Mouse (Mus musculus) left cerebral cortex, postnatal 36 days (tissue): ENCODE data around the gene Cadps. TPM values are rescaled to one million over a fixed set of nuclear protein-coding genes. Genes with fewer than 3 reads are reported as not detected.

ENCODE experiments used
- DNase-seq, 2 experiments: peaks; one replicate each; pipeline ENCODE4 v3.0.0; 2021 to 2022; ENCODE audit warnings: low spot score in 2 of 2, mixed read lengths in 1 of 2
- intact Hi-C: fragments of 180-260 bp; cut with DNase I; formaldehyde crosslinking; loops from one replicate; pipeline ENCODE4 v1.15.1; 2025
- total RNA-seq, 2 experiments: library from RNA; stranded (reverse); gene quantifications; 2 replicates each; pipeline ENCODE4 v1.2.3; 2021

The Cadps gene
- total RNA-seq, 2 experiments from 2014 or later: 224 to 253 TPM

DNA sequence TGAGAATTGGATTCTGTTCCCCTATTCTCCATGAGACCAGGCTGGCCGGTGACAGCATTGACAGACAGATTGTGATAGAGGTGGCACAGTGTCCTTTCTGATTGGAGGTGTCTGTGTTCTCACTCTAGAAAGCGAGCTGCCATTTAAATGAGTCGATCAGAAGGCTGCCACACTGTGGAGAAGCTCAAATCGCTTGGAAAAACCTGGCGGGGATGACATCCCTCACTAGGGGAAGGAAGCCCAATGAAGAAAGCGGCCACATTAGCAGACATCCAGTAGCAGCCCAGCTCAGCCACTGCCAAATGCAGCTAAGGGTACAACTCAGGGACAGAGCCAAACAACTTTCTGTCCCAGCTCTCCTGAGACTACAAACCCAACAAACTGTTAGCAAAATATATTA, 397.6 kb downstream of the Cadps start:
- DNase-seq: no peak
- intact Hi-C loops: no loop called here

DNA sequence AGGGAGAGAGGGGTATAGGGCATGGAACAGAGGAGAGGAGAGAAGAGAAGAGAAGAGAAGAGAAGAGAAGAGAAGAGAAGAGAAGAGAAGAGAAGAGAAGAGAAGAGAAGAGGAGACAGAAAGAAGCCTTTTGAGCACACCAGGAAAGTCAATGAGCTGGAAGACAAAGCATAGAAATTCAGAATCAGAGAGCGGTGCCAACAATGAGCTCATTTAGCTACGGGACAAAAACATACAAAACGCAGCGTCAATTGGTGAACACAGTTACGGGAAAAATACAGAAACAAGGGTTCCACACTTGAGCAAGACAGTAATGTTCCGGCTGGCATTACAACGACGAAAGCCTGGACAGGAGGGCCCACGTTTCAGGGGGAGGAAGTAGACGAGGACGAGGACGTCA, 412.6 kb downstream of the Cadps start:
- intact Hi-C loops: no loop called here
- no peak for DNase-seq

DNA sequence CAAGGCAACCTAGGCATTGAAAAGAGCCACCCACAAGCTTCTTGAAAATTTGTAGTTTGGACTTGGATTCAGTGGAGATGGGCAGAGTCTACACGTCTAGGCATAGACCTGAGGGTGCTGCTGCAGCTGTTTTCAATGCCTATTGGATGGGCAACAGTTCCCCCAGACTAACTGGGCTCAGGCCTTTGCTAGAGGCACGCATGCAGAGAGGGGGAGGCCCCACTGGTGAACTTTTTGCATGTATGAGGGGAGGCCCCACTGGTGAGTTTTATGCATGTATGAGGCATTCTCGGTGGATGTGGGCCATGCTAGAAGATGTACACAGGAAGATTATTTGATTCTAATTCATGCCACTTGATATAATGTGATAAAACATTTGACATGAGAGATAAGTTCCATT, 413.1 kb downstream of the Cadps start:
- DNase-seq: no peak
- intact Hi-C loops: no loop called here

DNA sequence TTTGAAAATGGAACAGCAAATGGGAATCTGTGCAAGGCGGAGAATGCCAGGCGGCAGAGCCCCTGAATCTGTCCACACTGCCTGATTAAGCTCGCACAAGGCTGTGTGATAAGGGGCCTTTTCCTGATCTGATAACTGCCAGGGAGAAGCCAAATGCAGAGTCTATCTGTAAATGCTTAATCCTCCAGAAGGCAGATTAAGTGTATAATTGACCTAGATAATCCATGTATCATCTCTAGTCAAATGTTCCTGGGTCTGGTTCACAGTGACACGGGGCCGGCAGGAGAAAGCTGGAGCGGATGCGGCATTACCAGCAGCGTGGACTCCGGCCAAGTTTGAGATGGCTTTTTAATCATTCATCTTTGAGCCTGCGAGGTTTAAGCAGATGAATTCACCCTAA, 416.3 kb downstream of the Cadps start:
- DNase-seq: no peak
- intact Hi-C loops: no loop called here

DNA sequence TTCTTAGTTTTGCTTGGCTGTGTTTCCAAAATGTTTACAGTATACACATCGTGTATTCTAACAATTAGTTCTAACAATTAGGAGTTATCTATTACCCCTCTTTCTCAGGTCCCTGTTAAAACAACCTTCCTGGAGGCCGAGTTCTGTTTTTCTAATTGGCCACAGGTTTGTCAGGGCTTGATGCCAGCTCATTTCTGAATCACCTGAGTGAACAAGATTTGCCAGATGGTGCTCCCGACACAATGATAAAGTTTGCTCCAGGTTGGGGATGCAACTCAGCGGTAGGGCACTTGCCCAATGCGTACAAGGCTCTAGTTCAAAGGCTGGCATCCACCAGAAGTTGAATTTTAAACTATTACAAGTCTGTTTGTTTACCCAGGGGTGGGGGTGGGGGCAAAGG, 417.7 kb downstream of the Cadps start:
- DNase-seq: no peak
- intact Hi-C loops: no loop called here

DNA sequence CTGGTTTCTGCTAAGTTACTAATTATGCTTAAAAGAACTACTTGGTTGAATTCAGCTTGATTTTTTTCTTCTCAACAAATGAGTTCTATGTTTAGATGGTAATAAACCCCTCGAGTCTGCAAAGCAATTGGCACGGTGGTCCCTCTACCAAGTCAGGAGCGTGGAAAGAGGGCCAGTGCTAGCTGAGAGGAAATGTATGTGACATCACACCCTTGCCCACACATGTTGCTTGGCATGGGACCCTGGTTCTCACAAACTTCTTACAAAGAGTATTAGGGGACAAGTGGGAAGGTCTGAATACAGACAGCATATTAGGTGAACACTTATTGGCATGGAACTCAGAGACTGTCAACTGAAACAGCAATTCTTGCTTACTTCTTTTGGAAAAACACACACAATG, 418.2 kb downstream of the Cadps start:
- intact Hi-C loops: no loop called here
- no peak for DNase-seq

DNA sequence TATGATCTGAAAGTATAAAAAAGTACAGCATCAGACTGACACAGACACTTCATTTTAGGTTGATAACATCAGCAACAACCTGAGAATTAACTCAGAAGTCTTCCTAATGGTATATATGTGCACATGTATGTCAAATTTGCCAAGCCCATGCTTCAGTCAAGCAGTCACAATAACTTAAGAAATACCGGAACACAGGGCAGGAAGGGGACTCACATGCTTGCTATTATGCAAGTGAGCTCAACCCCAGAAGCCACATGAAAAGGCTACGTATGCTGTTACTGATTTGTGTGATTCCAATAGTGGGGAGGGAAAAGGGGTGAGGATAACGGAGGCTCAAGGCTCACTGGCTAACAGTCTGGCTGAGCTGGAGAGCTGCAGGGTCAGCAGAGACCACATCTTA, 418.8 kb downstream of the Cadps start:
- intact Hi-C loops: no loop called here
- DNase-seq: no peak

DNA sequence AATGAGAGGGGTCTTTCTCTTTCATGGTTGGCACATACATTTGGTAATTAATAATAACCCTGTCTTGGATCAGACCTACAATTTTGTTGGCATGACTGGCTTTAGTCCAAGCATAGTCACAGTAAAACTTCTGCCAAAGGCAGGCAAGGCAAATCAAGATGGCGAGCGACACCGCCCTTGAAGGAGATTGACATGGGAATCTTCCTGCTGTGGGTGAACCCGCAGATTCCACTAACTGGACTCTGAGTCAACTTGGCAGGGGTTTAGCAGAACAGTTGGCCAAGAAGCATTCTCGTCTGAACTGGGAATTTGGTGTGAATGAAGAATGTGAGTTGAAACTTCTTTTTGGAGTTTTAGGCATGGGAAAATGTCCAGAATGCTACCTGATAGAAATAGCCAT, 422.8 kb downstream of the Cadps start:
- intact Hi-C loops: no loop called here
- no peak for DNase-seq

DNA sequence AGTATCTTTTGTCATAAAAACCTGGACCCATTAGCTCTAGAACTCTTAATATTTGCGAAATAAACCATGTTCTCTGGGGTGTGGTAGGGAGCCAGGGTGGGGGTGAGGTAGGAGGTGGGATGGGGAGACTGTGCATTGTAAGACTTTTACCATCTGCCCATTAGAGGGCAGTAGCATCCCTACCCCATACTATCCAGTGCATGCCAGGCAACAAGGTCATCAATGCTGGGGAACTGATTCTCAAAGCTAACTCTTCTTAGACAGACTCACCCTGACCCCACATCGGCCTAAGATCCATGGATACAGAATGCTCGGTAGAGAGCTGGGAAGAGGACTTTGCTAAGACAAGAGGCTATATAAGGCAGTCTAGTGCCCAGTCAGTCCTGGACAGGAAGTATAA, 425.3 kb downstream of the Cadps start:
- DNase-seq: no peak
- intact Hi-C loops: loop anchor here (5.0 kb wide), 1 partner anchor 135 kb away; no protein-coding TSS in a partner anchor

DNA sequence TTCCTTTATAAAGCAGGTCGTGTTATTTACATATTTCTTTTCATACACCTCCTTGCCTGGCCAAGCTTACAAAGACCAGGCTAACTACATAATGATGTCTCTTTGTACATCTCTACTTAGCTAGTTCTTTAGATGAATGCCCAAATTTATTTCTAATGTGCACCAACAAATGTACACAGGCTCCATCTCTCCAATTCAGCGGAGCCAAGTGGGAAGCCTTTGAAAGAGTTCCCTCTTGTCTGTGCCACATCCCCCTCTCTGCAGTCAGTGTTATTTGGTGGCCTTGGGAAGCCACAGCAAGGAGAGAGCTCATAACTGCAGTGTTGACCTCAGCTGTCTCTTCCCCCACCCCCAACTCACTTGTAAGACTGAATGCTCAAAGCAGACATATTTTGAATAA, 428.6 kb downstream of the Cadps start:
- intact Hi-C loops: no loop called here
- no peak for DNase-seq

DNA sequence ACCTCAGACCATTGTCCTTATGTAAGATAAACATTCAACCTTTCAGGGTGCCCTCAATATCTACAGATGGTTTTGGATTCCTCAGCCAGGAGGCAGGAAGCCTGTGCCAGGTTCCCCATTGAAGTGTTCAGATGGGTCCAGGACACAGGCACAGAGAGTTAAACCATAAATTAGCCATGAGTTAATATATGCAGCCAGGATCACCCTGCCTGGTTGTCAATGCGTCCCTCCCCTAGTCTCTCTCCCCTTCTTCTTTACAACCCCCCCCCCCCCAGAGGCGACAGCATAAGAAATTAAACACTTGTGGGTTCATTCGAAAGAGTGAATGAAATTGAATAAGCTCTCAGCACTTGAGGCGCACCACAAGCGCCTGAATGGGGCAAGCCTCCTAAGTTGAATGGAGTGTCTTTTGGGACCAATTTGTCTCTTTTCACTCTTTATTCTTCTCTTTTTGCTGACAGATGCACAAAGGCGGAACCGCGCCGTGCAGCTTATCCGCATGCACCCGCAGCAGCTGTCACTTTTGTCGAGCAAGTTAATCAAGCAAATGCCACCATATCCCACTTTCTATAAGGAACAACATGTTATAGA, 429.5 kb downstream of the Cadps start:
- DNase-seq: no peak
- intact Hi-C loops: no loop called here

DNA sequence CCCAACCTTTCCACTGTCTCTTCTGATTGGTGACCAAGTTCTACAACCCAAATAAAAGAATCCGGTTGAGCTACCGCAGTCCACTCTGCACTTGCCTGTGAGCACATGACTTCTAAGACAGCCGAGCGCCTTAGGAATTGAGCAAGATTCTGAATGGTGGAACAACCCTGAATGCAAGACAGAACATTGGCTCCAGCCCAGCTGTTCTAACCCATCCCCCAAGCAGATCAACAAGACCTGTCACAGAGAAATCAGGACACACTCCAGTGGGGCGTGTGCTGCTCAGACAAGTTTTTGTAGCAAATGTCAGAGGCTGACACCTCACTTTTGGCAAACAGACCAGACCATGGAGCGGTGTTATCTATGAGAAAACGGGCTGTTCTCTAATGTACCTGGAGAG, 431.7 kb downstream of the Cadps start:
- intact Hi-C loops: no loop called here
- no peak for DNase-seq

DNA sequence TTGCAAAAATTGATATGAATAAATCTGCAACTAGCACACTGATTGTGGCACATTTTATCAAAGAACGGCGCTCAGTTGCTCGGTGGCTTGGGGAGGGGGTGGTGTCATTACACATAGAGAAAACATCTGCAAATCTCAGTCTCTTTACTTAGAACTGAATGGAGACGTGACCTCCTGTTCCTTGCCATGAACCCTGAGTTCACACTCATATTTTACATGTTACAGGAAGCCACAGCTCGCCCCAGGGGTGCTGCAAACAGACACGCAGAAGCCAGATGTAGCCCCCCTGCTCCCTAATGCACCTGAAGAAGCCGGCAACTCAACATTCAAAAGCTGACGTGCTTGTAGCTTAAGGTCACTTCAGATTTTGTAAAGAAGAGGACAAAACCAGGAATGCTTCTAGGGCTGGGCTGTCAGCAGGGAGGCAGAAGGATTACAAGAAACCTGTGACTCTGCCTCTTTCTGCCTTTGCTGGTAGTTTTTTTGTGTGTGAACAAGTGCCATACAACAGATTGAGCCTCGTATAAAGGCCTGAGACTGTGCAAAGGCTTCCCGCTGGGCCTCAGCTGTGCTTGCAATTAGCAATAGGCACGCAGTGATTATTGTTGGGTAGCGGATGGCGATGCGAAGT, 434.0 kb downstream of the Cadps start:
- DNase-seq: no peak
- intact Hi-C loops: no loop called here

DNA sequence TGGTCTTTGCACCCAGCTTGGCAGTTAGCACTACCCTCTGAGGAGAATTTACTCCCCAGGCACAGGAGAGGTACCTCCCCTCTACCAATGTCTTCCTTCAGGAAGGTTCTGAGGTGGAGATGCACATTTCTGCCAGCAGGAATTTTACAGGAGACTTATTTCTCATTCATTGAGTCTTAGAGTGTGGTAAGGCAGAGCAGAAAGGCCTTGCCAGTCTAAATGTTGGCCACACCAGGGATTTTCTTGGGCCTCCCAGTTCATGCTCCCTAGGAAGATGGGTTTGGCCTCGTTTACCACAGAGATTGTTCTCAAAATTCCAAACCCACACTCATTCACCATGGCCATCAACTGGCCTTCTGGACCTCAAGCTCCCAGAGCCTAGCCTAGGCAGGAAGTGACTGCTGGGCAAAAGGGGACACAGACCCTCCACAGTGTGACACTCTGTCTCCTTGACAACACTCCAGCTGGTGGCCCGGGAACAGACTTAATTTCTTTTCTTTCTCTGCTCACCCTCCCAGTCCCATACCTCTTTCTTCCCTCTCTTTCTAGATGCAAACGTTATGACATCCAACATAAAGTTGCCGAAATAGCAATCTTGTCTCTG, 434.6 kb downstream of the Cadps start:
- intact Hi-C loops: no loop called here
- no peak for DNase-seq

DNA sequence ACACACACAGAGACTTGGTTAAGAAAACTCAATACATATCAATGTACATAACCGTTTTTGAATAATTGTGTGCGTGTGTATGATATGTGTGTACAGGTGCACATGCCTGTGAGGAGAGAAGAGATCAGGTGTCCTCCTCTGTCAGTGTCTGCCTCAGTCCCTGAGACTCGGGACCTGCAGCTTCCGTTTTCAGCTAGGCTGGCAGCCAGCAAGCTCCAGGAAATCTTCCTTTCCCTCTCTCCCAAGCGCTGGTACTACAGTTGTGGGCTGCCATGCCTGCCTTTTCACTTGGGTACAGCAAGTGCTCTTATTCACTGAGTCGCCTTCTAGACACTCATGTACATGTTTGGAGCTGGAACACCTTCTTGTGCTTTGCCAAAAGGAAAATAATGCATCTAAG, 435.7 kb downstream of the Cadps start:
- DNase-seq: no peak
- intact Hi-C loops: no loop called here

DNA sequence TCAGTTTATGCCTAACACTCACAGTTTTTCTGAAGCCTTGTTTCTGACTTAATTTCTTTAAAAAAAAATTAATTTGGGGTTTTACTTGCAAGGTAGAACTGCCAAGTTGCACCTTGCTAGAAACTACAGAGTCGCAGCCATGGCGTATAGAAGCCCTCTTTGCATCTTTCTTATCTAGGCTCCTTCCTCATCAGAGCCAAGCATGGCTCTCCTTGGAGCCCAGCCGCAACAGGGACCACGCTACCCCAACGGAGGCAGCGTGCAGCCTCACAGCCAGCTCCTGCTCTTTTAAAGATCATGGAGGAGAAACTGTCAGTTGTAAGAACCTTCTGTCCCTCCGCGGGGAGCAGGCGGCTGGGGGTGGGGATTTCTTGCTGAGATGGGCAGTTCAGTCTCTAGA, 445.0 kb downstream of the Cadps start:
- no peak for DNase-seq
- intact Hi-C loops: no loop called here

DNA sequence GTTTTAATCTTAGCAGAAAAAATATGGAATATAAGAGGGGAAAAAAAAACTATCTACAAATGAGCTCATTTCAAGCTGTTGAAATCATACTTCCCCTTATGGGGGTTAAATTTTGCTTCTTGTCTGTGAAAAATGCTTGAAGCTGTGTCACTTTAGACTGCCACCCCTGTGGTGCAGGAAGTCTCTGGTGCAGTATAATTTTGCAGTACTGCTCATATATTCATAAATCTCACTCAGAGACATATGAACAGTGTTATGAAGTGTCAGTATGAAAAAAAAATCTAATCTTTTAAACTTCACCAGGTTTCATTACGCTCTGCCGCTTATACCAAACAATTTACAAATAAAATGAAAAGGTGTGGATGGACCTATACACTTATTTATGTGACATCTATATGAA, 445.6 kb downstream of the Cadps start:
- no peak for DNase-seq
- intact Hi-C loops: no loop called here

DNA sequence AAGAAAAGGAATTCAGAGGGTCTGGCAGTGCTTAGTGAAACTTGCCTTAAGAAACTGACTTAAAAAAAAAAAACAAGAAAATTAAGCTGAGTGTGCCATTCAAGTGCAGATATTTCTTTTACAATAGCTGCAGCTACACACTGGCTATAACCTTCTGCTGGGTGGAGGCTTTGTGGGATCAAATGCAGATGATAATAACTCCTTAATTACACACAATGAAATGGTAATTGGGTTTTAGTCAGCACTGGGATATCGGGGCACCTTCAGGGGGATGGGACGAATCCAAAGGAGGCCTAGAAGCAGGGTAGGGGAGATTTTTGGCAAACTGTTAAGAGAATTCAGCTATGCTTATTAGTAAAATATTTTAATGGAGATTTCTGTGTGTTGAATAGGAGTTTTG, 447.4 kb downstream of the Cadps start:
- intact Hi-C loops: no loop called here
- no peak for DNase-seq

DNA sequence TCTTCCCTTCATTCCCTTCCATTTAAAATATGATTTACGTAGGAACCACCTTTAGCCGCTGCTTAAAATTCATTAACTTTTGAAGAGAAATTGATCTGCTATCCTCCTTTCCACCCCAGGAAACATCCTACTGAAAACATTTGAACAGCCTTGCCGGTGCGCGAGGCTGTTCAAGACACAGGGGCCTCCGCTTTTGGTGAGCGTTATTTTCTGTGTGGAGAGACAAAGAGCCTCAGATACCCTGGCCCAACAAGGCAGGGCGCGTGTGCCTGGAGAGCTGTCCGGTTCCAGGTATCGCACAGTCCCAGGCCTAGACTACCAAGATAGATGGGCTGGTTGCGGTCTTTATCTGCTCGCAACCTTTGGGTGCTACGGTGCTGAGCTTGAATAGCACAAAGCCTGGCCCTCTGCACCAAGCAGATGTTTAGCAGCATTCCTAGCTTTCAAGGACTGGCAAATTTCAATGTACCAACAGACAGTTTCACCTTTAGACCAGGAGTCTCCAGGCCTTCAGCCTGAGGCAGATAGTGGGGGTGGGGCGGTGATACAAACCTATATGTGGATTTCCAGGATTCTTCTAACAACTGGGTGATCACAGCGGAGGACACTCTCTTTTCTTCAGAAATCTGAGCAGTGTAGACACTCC, 472.5 kb downstream of the Cadps start:
- intact Hi-C loops: no loop called here
- no peak for DNase-seq

DNA sequence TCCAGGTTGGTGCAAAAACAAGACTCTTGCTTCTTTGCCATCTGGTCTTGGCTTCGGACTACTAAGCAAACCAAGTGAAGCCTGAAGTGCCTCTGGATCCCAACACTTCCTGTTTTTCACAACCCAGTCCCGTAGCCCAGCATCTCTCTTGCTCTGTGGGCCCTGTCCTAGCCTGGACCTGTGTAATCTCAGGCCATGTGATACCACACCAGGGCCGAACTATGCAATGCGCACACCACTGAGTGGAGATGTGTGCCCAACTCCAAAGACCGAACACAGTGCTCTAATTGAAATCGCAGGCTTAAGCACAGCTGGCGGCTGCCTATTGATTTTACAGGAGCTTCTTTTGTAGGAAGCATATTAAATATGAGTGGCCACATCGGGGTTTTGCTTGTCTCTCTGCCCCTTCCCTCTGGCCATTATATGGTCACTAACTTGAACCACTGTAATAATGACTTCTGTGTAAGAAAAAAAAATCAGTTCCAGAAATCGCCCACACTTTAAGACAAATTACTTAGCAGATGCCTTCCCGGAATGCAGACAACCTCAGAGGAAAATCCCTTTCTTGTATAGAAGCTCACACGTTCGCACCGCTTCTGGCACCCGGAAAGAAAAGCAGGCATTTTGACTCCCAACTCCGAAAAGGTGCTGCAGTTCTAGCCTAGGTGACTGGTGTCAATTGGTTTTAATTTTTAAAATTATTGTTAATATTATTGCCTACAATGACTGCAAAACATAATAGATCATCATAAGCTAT, 473.4 kb downstream of the Cadps start:
- no peak for DNase-seq
- intact Hi-C loops: no loop called here
